Mouse (Mus musculus) embryonic fibroblast, embryonic 13.5 days (primary cell): ENCODE results near the gene Tmem127.

Source experiments
- CTCF ChIP-seq: IDR thresholded peaks from 2 replicates; pipeline ENCODE4 v1.5.1; 2011; ENCODE audit warnings: mild to moderate bottlenecking, control low read depth, low read length, moderate library complexity, borderline replicate concordance; ENCODE audit not compliant: insufficient read depth
- POLR2A ChIP-seq: IDR thresholded peaks from 2 replicates; pipeline ENCODE4 v1.6.1; 2011; ENCODE audit warnings: low read depth, mild to moderate bottlenecking, control low read depth, low read length, moderate library complexity

GRCm38 (mm10) chr2:127206916-127207315 is 40.8 kb upstream of the Tmem127 start:
- TF ChIP-seq CTCF, result no peak
- no peak for TF ChIP-seq POLR2A
